Mouse (Mus musculus) erythroblast, embryonic 14.5 days (primary cell): ENCODE data around the gene Ccdc142.

ENCODE experiments used
- GATA1 ChIP-seq: IDR thresholded peaks from 2 replicates; pipeline ENCODE4 v1.6.1; 2012; ENCODE audit warnings: low read length, inconsistent platforms, mixed read lengths
- TAL1 ChIP-seq: IDR thresholded peaks from 3 replicates; pipeline ENCODE4 v1.6.1; 2012; ENCODE audit warnings: low read length, inconsistent platforms, mixed read lengths

DNA sequence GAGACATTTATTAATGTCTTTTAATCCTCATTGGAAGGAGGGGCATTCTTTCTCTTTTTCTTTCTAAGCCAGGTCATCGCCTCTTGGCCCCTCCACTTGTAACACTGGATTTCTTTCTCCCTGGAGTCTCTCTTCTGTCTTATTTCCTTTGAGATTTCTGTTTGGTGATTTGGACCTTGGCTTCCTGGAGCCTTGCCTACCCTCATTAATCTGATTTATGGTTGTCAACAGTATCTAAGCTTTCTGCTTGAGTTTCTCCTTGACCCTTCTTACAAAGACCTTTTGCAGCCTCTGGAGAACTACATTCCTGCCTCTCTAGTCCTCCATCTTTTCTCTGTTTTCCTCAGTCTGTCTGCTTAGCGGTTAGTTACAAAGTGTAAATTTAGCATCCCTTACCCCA lies 3.0 kb upstream of the Ccdc142 start:
- no peak for TF ChIP-seq GATA1
- no peak for TF ChIP-seq TAL1
